14 mouse cellular contexts compared by ENCODE assay signal in genomic region chr2:22845514-22845913, GRCm38 (mm10). TPM values are rescaled to one million over a fixed set of nuclear protein-coding genes. Genes with fewer than 3 reads are reported as not detected.
DNase-seq lines count a peak whose midpoint lies in the region.
"Had no signal": no experiment of that assay in that cellular context is flagged by ENCODE, and none has a peak within 500 bp of the region (broad histone marks: within the 10 kb centered on the region; RNA-seq: fewer than 3 reads in every experiment).

No protein-coding gene starts in this region.

- DNase-seq in fat pad, adult 2 months (ENCODE audit: extremely low read depth, low read depth, low spot score), result peak; percentile 87
- DNase-seq in gonadal fat pad, adult 2 months (ENCODE audit: low read depth), result peak; percentile 94
- DNase-seq in ovary, postnatal 14 days (ENCODE audit: low spot score), result no peak
- no peak for DNase-seq in frontal cortex, postnatal 10 days (ENCODE audit: low spot score in 2 of 2)
- DNase-seq: adrenal gland, adult 2 months; adrenal gland, adult 8-10 months; adrenal gland, postnatal 10 days; adrenal gland, postnatal 14 days; adrenal gland, postnatal 25 days; adrenal gland, postnatal 36 days; B cell, adult 2 months; cerebellum, adult 11 months; cerebellum, adult 11-12 months; cerebellum, adult 18-20 months had no signal

RNA-seq across cellular contexts. Expression of gene Pdss1, which starts 49.8 kb away (rescaled TPM):
- 3.6 and 4.2 TPM in 2 replicates for polyA plus RNA-seq in gonadal fat pad, adult 2 months (2012; rRNA removed)

Comparison
In these comparisons a context has a peak if more than half of its experiments do, and no peak if none do; other contexts are left out.
1. DNase-seq: peak in fat pad, adult 2 months (single experiment) and gonadal fat pad, adult 2 months (single experiment); none in ovary, postnatal 14 days (single experiment) and frontal cortex, postnatal 10 days (0 of 2).